Mouse (Mus musculus): Measurements from ENCODE around the gene Zfp869.
"Not testable (repeated sequence)": the region's sequence is repeated elsewhere in the genome, so short reads cannot be mapped to it uniquely, and the experiment has no call there.

Zfp869 gene

DNA sequence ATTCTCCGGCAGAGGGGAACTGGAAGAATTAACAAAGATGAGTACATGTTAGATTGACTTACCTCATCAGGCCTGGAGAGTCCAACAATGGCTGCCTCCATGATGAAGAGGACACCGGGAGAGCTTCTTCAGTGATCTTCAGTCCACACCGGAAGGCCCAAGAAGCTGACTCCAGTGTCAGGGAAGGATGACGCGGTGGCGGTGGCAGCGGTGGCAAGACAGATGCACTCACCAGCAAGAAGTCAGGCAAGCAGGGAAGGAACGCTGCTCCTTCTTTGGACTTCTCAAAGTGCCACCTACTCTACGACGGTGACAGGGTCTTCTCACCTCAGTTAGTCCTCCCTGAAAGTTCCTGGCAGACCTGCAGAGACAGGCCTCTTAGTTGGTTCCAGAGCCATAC lies at the start of gene Zfp869:
Gene Zfp869, minus strand, starts transcription at position 101 of the 400 bp plus-strand sequence.
- not testable (repeated sequence) for DNase-seq

DNA sequence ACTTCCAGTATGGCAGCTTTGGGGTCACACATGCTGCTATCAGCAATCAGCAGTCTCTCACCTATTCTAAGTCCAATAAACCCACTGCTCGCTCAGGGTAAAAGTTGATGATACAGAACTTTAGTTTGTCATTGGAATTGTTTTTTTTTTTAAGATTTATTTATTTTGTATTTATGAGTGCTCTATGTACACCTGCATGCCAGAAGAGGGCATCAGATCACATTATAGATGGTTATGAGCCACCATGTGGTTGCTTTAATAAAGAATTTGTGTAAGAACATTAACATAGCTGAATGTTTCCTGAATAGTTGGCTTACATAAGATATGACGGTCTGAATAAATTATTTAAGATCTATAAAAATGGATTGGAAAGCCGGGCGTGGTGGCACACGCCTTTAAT lies 47.8 kb upstream of the Zfp869 start:
- DNase-seq, result no peak

DNA sequence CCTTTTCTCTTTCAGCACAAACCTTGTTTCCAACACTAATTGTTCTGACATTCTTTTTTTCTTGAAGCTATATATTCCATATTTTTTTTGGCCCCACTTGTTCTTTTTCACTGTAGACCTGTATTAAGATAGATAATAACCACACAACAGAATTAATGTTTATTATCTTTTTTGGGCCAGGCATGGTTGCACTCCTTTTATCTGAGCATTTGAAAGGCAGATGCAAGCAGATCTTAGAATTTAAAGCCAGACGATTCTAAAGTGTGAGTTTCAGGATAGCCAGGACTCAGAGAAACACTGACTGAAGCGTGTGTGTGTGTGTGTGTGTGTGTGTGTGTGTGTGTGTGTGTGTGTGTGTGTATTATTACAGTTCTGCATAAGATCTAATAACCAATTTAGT lies 41.9 kb upstream of the Zfp869 start:
- DNase-seq, result no peak

DNA sequence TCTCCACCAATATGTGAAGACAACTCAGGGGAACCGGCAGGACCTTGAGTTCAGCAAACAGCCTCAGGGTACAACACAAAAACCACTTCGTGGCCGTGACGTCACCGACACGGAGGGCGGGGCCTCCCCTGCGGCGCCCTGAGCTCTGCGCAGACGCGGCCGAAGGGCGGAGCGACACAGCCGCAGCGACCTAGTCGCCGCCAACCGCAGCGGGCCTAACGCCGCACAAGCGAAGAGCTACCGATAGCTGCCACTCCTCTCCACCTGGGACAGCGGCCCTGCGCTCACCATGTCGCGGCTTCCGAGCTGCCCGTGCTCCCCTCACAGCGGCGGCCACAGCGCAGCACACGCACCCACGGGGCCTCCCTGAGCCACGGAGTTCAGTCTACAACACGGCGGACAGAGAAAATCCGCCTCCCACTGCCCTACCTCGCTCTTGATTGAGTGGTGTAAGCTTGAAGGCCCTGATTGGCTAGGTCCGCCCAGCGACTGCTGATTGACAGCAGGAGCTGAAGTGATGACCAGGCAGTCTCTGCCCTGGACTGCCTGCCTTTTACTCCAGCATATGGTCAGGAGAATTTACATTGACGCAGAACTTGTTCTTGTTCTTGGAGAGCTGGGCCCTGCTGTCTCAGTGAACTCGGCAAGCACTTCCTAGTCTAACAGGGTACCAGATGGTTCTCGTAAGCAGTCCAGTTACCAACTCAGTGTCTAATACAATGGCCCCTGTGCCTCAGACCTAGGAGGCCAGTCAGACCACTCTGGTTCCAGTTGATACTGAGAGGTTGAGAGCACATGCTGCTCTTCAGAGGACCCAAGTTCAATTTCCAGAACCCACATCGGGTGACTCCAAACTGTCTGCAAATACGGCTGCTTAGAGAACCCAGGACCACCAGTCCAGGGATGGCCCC lies 39.3 kb upstream of the Zfp869 start, which contains the start of gene Zfp963:
Gene Zfp963, minus strand, starts transcription at position 427 of the 911 bp plus-strand sequence.
- peak; percentile 98 for DNase-seq

DNA sequence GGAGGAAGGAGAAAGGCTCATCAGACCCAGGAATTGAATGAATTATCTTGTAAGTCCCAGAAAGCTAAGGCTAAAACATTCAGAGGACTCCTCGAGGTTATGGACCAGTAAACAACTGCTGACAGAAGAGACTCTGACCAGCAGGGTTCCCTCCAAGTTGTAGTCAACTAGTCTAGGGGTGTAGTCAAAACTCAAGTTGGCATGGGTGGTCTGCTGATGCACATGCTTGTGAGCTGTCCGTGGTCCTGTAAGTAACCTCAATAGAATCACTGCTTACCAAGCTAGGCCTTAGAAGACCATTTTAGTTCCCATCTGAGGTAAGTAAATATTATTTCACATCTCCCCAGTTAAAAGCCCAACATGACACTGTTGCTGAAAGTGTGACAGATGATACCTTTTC lies 30.7 kb upstream of the Zfp869 start:
- DNase-seq, result no peak

DNA sequence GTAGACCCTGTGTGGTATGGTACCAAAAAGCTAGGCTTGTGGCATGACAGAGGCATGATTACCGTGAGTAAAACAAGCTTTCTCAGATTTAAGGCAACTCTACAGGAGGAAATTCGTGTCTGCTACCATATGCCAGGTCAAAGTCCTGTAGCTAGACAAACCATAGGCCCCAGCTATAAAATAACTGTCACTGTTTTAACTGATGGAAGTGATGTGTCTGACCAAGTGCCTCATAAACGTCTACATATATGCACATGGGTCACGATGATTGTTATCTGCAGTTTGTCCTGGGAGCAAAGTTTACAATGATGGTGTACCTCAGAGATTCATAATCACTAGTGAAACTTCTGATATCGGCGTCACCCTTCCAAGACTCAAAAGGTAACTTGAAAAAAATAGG lies 30.2 kb upstream of the Zfp869 start:
- DNase-seq, result no peak

DNA sequence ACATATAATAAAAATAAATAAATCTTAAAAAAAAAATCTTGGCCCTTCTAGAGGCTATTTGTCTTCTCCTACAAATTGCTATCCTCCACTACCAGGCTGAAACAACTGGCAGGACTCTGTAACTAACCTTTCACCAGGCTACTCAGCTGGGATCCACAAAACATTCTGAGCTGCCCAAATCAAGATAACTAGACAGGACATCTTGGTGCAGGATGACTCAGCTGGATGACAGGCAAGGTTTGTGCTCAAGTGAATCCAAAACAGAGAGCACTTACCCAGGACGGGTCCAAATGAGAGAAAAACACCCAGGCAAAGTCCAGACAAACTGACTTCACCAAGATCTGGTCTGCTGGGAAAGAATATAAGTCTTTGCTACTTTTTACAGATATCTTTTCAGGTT lies 25.0 kb upstream of the Zfp869 start:
- no peak for DNase-seq

DNA sequence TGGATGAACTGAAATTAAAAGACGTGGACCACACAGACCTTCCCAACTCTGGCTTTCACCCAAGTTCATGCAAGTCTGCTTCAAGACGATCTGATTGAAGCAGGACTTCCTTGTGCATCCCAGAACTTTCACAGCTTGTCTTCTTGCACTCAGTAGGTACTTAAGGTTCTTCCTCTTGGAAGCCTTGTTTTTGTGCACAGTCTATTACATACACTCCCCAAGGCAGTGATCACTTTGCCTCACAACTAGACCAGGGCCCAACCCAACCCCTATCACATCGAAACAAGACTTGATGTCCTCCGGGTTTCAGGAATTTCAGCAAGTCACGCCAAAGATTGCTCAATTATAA lies 6.7 kb upstream of the Zfp869 start:
- no peak for DNase-seq

DNA sequence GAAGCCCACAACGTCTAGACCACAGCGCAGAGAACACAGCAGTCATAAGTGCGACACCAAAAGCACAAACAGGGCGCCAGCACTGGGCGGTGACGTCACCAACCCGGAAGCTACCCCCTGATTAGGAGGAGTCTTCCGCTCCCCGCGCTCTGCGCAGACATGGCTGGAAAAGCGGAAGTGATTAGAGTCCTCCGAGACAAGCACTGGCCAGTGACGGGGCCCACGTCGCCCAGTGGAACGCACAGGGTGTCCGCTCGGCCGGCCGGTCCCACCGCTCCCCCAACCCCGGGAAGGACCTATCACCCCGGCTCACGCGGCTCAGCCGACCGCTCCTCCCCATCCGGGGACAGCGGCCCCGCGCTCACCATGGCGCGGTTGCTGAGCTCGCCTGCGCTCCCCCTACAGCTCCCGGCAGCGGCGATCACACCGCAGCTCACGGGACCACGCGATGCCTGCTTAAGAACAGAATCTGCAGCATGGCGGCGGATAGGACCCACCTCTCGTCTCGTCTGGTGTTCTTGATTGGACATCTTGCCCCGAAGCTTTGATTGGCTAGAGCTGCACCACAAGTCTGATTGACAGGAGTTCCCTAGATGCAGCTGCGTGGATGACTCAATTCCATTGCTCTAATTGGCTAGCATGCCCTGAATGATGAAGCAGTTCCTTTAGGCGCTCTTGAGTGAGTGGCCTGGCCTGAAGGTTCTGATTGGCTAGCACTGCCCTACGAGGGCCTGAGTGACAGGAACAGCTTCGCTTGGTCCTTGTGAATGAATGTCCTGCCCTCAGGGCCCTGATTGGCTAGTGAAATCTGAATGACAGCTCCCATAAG lies 6.1 kb upstream of the Zfp869 start:
- DNase-seq, result peak; percentile 92

DNA sequence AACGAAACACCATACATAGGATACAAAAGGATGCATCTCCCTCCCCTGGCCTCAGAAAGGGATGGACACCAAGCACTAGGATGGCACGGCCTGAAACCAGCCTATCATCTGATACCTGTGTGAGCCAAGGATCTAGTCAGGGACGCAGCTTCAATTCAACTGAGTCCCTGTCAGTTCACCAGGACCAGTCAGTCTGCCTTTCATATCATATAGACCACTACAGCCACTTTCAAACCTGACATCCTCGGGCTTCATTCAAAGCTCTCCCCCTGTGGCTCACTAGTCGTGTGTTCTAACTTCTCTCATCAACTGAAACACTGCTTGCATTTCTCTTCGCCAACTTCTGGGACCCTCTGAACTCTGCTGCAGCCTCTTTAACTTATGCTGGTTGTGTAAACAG lies 4.8 kb upstream of the Zfp869 start:
- no peak for DNase-seq

DNA sequence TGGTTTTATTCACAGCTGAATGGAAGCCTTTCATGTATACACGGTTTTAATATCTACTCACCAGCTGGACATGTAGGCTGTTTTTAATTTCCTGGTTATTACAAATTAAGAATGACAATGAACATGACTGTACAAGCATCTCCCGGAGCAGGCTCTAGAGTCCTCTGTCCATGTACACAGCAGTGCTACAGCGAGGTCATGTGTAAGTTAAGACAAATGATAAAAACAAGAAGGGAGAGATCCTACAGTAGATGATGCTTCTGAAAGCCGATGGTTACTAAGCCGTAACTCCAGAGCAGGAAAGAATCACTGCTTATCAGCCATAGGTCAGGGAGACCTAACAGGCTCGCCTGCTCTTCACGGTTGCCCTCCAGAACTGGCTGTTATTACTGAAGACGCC lies 3.0 kb upstream of the Zfp869 start:
- DNase-seq, result no peak

DNA sequence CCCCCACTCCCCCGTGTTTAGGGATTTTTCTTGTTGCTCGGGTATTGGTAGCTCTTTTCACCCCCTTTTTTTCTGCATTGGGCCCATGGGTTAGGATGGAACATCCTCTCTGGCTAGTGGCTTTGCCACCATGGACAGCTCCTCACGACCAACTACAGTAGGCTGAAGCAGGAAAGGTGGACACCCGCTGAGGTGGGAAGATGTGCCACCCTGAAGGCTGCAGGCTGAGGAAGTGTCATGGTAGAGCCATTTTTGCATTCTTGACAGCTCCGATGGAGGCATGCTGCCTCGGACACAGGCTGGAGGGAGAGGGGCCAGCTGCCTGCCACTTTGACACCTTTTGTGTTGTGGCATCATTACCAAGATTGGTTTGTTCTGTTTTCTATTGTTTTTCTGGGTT lies 8.7 kb downstream of the Zfp869 start:
- no peak for DNase-seq

DNA sequence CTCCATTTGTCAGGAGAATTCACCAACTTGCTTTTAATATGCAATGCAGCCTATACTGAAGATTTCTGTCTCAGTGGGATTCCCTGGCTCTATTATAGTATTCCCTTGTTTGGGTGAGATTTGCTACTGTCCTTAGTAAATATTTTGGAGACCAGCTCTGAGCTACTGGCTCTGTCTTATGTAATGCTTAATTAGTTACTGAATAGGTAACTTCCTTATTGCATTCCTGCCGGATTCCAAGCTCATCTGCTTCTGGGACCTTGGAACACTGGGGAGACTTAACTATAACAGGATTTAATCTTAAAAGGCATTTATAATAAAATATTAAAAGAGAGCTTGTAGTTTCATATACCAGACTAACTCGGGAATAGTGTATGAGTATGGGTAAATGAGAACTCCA lies 45.5 kb downstream of the Zfp869 start:
- not testable (repeated sequence) for DNase-seq

DNA sequence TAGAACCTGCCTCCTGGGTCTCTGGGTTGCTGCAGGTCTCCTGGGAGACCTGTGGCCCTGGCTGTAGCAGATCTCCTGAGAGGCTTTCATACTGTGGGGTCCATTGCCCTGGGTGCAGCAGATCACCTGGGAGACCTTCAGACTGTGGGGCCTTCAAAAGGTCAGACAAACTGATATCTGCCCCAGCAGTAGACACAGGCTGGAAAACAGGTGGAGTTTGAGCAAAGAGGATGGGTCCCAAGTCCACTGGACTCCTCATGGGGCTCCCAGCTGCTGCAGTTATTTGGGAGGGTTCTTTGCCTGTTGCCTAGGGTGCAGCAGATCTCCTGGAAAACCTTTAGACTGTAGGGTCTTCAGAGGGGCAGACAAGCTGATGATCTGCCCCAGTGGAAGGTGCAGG lies 49.2 kb downstream of the Zfp869 start:
- no peak for DNase-seq

All from thymus, postnatal 25 days (tissue).